Mouse (Mus musculus): ENCODE data around the gene Smarcb1.

- TF ChIP-seq CTCF (conservative IDR thresholded peaks at IDR 0.05 in 1 of 2, IDR thresholded peaks at IDR 0.05 in 1 of 2; ENCODE audit: low read depth in 2 of 2, low read length in 2 of 2) (no peak), EP300 (IDR thresholded peaks at IDR 0.05; ENCODE audit: low read length) (no peak), POLR2A (IDR thresholded peaks at IDR 0.05; ENCODE audit: low read depth, low read length) (no peak)
Observed at GRCm38 (mm10) chr10:75872025-75872914, 49.1 kb downstream of the Smarcb1 start.
